Mouse (Mus musculus): ENCODE measurements at regions not wholly inside any gene's neighbourhood (a gene's known extent, or its start where the extent isn't known, plus 50 kb on each side); places are given as distances from the start of the nearest gene placed in this dataset.

GRCm38 (mm10) chr1:6928658-6929057 lies 2121.0 kb downstream of the Gm37988 start:
- DNase-seq, result no peak

GRCm38 (mm10) chr1:6931876-6932275 lies 2124.2 kb downstream of the Gm37988 start:
- no peak for DNase-seq

GRCm38 (mm10) chr1:6969838-6970237 lies 2162.1 kb downstream of the Gm37988 start:
- no peak for DNase-seq

DNA sequence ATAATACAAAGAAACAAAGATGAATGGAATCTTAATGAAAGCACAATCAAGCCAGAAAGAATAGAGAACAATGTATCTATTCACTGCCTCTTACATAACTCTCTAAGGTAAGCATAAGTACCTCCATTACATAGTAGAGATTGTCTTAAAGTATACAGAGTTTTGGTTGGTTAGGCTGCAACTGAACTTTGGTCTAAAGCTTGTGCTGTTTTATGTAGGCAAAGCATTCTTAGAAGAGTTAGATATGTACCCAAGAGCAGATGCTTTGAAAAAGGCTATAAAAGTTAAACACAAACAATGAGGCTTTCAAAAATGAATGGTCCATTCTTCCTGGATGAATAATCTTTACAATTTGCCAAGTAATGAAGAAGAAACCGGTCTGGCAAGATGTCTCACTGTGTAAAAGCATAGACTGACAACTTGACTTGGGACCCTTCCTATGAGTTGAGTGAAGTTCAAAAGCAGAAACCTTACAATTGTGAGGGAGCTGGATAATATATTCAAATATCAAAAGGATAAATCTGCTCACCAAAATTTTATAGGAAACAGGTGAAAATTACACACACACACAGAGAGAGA lies 2166.1 kb downstream of the Gm37988 start:
- DNase-seq, result no peak

- DNase-seq, result no peak
These were observed 2171.9 kb downstream of the Gm37988 start for GRCm38 (mm10) chr1:6979626-6980025.

GRCm38 (mm10) chr1:6984226-6984625 lies 2176.5 kb downstream of the Gm37988 start:
- no peak for DNase-seq

DNA sequence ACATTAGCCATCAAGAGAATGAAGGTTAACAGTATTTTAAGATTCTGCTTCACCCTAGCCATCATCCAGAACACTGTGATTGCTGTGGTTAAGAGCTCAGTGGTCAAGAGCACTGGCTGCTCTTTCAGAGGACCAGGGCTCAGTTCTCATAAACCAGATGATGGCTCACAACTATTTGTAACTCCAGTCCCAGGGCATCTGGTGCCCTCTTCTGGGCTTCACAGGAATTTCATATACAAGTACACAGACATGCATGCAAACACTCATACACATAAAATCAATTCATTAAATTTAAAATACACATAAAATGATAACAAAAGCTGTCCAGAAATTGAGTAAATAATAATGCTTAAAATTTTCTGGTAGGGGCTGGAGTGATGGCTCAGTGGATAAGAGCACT lies 2189.9 kb downstream of the Gm37988 start:
- DNase-seq, result no peak

DNA sequence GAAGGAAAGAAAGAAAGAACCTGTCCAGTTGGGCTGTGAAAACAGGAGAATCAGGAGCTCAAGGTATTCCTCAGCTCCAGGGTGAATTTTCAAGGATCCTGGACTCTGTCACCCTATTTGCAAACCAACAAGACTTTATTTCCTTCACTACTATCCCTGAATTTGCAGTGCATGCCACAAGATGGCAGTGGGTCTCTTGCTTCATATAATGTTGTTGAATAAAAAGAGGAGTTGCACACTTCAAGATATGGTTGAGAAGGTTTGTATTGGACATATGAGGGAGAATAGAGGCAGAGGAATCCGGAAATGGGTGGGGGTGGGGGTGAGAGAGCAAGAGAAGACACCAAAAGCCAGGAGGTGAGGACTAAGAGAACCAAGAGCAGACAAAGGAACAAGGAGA lies 2202.5 kb downstream of the Gm37988 start:
- DNase-seq, result peak; percentile 15
